Mouse (Mus musculus): ENCODE data around the gene Trappc6a.

- no peak for TF ChIP-seq CTCF (conservative IDR thresholded peaks at IDR 0.05; ENCODE audit: low read length)
- TF ChIP-seq POU5F1 (IDR thresholded peaks at IDR 0.05; ENCODE audit: borderline replicate concordance, low read length), result no peak
- TF ChIP-seq NANOG (IDR thresholded peaks at IDR 0.05; ENCODE audit: borderline replicate concordance, low read length), result no peak
Measured at GRCm38 (mm10) chr7:19560491-19561260, 52.5 kb downstream of the Trappc6a start.

All from E14TG2a.4 (cell line).